Mouse (Mus musculus): ENCODE measurements at regions not wholly inside any gene's neighbourhood (a gene's known extent, or its start where the extent isn't known, plus 50 kb on each side); places are given as distances from the start of the nearest gene placed in this dataset.

DNA sequence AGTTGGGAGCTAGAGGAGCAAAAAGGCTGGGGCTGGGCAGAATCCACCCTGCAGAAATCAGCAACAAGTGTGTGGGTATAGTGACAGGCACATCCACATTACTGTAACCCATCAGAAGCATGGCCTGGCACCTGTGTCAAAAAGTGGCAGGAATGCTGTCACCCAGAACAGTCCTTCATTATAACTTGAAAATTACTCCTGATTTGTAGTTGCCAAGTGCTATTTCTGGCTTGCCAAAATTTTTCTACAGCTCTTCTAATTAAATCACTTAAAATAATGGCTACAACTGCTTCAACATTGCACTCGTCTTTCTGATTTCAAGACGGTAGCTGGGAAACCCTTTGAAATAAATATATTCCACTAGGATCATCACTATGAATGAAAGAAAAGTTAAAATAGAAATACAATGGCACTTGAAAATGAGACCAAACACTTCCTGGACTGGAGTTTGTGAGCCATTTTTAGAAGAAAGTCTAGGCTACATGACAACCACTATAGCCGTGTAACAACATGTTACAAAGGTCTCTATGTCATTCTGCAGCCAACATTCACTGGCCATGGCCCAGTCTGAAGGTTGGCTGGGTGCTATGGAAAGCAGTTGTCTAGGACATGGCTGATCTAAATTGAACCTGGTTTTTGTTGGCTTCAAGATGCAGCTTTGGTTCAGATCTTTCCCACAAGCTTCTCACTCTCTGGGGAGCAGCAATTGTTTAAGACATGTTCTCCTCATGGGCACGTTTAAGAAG is 190.6 kb upstream of the Tapt1 start:
- in situ Hi-C loops (cut with MboI, MseI), result no loop called here

DNA sequence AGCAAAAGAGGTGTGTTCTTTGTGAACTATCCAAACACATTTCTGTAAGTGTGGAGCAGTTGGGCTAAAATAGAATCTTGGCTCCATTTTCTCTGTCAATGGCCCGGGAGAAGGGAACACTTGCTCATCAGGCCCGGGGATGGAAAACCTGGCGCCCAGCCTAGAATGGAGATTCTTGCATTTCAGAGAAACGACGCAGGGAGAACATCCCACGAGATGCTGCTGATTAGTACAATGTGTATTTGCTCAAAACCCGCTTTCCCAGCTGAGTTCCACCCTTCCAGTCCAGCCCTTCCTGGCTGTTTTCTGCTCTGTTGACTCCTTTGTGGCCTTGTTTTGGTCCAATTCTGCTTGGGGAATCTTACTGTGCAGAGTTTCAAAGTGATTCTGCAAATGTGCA is 188.0 kb upstream of the Tapt1 start:
- in situ Hi-C loops (cut with MboI, MseI), result no loop called here

DNA sequence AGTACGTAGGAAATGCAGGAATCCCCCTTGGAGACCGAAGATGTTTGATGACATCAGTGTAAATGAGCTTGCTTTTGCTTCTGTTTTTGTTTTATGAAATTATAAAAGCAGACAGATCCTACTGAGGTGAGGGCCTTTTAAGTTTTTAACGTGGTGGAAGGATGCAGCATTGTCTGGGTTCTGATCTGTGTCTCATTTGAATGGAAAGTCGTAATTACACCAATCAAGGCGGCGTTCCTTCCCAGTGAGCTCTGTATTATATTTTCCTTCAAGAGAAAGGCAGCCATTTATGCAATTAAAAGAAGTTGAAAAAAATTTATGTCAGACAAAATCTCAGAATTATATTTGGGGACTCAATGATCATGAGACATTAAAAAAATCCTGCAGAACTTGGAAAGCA is 176.9 kb upstream of the Tapt1 start:
- in situ Hi-C loops (cut with MboI, MseI), result no loop called here

DNA sequence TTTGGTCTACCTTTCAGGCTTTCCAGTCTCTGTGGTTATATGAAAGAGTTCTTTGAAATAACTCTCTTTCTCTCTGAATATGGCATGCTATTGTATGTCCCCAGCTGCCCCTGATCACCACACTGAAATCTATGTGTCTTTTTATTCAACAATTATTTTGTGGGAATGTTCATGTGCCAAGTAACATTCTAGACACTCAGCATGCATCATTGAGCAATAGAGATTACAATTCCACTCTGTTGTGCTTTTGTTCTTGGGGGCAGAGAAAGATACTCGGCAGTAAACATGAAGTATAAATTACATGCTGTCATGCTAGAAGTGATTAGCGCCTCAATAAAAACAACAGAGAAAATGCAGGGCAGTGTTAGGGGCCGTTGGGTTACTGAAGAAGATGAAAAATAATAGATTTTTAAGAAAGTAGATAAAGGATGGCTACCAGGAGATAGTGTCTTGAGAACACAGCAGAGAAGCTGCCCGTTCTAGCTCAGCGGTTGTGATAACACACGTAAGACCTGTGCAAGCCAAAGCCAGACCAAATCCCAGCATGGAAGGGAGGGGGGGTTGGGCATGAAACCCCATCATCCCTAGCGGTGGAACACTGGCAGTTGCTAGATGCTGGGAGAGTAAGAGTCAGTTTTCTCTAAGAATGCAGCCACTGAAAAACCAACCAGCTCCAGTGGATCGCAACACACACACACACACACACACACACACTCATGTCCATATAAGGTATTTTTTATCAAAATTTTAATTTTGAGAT is 174.3 kb upstream of the Tapt1 start:
- in situ Hi-C loops (cut with MboI, MseI), result no loop called here

DNA sequence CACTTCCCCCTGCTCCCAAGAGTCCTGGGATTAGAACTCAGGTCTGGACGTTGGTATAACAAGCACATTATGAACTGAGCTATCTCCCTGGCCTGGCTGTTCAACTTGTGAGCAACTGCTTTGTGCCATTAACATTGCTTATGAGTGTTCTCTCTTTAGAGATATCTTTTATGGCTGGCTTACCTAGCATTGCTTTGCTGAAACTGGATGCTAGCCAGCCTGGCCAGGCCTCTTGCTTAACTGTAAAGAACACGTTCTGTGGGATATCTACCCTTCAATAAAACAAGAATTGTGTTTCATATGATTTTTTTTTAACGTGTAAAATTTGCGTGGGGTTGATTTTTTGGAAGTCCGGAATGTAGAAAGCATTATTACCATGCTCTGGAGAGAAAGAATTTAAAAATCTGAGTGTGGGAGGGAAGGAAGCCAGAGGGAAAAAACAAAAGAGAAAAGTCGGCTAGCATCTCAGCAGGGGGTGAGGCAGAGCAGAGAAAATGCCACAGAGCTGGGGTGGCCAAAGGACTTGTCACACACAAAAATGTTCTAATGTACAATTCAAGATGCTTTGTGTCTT is 160.9 kb upstream of the Tapt1 start:
- in situ Hi-C loops (cut with MboI, MseI), result no loop called here

DNA sequence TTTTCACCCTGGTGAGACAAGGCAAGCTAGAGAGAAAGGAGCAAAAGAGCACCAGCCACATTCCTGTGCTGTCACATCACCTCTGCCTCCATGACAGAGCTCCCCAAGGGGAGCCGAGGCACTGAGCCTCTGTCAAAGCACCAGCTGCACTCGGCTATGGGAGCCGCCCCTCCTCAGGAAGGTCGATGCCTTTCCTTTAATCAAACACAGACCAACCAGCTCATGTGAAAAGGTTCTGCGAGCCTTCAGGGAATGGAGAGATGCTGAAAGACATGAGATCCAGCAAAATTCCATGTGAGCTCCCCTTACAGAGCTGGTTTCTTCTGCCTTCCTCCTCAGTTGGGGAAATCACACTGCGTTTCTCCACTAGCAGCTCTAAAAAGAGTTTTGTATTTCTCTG is 159.8 kb upstream of the Tapt1 start:
- in situ Hi-C loops (cut with MboI, MseI), result no loop called here

DNA sequence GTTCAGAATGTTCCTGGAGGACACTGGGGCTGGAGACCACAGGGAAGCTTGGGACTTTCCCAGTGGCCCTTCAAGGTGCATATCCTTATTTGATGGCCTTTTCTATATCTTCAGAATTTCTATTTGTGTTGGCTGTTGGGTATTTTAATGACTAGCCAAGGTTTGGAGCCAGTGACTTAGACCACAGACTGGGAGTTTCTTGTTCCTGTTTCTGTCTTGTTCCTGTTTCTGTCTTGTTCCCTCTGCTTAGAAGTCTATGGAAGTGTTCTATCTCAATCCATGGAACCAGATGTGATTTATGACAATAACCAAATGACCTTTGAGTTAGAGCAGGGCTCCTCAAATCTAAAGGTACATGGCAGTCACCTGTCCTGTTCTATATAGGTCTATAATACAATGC is 156.6 kb upstream of the Tapt1 start:
- in situ Hi-C loops (cut with MboI, MseI), result no loop called here

DNA sequence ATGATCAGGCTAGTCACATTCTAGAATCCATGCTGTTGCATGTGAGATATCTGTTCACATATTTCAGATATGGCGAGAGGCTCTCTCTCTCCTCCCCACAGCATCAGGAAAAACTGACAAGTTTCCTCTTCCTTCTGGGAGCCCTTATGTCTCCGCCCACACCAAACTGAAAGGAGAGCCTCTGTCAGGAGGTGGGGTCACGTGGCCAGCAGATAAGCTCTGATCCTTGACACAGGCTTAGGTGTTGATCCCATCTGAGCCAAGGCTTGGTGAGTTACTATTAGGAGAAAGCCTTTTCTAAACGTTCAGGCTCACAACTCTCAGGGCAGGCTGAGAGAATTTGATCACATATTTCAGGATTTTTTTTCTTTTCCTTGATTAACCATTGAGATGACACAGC is 143.6 kb upstream of the Tapt1 start:
- in situ Hi-C loops (cut with MboI, MseI), result no loop called here

DNA sequence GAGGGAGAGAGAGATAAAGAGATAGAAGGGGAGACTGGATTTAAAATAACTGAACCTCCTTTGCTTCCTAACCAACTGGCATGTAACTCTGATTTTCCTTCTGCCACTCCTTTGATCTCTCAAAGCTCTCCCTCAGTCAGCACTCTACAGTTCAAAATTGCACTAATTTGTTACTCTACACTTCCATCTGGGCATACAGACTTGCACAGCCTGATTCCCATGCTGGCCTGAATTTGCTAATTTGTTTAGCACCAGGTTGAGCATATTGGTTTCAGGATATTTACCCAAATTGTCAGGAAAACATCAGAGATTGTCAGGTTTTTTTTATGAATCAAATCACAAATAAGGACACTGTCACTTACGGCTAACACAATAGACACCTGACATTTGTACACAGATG is 125.9 kb upstream of the Tapt1 start:
- in situ Hi-C loops (cut with MboI, MseI), result no loop called here

DNA sequence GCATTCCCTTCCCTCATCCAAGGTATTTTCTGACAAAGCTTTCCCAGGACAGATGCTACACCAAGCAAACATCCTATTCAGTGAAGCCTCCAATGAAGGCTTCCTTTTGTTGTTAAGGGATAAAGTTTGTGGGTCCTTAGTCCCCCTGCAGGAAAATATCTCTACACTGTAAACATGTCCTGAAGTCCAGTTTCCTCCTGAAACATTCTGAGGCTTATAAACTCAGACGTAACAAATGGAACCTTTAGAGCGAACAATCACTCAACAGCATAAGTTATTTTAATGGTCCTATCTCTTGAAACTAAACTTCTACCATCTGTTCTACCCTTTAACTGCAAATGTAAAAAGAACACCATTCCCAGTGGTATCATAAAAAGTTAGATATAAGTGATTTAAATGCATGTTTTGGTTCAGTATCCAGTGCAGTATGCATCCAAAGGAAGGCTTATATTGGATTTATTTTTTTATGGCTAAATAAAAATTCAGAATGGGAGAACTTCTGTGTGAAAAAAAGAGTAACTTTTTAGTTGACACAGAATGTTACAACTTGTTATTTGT is 115.1 kb upstream of the Tapt1 start:
- in situ Hi-C loops (cut with MboI, MseI), result no loop called here

DNA sequence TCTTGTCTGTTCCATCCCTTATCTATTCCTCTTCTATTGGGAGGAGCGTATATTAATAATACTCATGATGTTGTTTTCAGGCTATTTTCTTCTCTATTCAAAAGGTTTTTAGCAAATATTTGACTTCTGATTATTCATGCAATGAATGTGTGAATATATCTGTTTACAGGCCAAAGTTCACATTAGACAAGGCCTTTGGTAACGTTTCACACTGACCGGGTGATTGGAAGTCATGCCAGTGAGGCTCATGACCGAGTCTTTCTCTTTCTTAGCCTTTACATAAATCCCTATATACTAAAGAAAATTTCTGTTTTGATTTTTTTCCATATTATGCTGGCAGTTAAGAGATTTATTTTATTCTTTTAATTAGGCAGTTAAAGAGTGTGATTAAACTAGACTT is 112.2 kb upstream of the Tapt1 start:
- in situ Hi-C loops (cut with MboI, MseI), result no loop called here

DNA sequence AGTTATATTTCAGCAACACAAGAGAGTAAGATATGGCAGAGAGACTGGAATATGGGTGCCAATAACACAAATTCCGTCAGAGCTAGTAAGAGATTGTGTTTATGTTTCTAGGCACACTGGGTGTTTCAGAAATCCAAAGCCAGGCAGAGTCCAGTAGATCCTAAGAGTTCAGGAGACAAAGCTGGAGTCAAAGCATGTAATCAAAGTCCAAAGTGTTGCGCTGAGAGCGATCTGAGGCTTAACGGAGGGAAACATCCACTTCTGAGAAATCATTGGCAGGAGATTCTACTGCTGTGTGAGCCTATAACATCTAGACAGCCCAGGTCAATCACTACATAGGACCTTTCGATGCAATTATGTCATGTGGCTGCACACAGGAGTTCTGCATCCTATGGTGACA is 109.3 kb upstream of the Tapt1 start:
- in situ Hi-C loops (cut with MboI, MseI), result no loop called here

DNA sequence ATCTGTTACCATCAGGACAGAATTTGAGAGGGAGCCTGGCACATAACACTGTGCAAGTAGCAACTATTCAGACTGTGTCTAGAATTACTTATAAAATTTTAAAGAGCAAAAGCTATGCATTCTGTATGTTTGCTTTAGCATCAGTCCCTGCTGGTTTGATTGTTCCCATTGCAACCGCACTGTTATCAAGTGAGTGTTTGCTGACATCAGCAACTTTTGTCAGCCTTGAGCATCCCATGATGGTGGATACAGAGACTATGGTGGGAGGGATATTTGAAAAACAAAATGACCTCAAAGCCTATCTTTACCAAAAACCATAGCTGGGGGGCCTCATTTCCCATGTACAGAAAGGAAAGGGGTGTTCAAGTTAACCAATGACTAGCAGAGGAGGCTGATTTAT is 93.2 kb upstream of the Tapt1 start:
- in situ Hi-C loops (cut with MboI, MseI), result no loop called here

DNA sequence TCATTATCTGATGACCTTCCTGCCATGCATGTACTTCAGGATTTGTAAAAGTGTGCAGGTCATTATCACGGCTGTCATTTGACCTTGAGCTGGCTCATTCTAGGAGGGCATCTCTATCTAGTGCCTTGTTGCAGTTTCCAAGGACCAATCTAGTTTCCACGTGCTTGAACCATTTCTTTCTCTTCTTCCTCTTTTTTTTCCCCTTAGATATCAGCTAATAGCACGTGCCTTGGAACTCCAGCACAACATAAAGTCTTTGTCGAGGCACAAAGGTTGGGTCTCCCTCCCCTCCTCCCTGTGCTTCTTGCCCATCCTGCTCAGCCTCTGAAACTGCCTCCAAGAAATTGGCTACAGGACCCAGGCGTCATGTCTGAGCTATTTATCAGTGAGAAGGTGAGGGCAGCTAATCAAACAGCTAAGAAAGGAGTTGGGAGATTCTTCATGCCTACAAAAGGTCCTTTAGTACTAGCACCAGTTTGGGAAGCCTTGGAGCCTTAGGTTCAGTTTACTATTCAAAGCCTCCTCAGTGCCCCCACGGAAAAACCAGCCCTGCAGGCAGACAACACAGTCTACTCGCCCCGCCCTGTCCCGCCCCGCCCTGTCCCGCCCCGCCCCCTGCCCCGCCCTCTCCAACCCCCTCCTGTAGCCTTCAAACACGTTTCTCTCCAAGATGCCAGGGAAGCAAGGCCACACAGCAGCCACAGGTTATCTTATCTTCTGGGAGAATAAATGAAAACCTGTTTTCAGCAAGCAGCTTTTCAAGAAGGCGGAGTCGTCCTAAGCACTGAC is 80.5 kb upstream of the Tapt1 start:
- in situ Hi-C loops (cut with MboI, MseI), result no loop called here

DNA sequence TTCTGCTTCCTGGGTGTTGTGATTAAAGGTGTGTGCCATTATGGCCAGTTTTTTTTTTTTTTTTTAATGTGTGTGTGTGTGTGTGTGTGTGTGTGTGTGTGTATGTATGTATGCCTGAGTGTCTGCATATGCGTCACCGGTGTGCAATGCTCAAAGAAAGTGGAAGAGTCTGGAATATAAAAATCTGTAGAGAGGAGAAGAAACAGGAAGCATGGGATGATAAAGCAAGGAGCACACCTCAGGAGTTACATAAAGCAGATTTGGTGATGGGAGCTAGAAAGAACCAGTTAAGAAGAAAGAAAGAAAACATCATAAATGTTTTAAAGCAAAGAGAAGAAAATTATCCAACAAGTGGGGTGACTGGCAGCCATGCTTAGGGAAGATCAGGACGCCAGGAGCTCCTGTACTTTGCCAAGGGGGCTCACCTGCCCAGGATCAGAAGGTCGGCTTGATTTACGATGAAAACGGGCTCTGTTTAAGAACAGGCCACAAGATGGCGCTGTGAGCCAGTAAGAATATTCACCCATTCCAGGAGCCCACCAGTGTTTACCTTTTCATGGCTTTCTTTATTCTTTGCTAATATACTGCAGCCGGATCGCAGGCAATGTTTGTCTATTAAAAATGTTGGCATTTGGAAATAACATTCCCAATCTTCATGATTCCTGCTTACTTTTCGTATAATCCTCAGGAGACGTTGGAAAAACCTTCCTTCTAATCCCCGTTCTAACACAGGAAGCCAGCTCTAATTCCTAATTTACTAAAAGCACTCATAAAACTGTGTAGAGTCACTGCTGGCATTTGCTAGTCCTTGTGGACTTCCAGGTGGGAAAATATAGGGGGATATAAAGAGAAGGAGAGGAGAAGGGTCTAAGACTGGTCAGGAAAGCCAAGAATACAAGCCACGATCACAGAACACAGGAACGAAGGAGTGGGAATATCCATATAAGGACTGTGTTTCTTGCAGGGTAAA is 77.7 kb upstream of the Tapt1 start:
- in situ Hi-C loops (cut with MboI, MseI), result no loop called here

DNA sequence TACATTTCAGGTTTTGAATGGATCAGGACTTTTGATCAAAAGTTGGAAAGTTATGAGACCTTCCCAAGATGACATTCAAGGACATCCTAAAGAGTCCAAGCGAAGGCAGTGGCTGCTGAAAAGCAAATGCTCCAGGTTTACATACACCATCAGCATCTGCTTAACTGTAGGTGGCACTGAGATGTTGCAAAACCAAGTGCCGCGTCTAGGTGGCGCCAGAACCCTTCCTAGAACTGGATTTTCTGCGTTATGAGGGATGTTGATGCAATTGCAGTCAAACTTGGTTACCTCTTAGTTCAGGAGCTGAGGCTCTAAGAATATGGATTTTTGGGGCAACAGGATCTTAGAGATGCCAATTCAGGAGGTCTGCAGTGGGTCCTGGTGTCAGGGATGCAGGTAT is 58.0 kb upstream of the Tapt1 start:
- in situ Hi-C loops (cut with MboI, MseI), result loop anchor here (10.0 kb wide), 1 partner anchor 1120 kb away; no protein-coding TSS in a partner anchor
